Mouse (Mus musculus) bone marrow macrophage, adult 2 months (primary cell): ENCODE data around the gene Arhgap21.

Experiments
- CTCF ChIP-seq: IDR thresholded peaks from 2 replicates; pipeline ENCODE4 v1.5.1; 2012; ENCODE audit warnings: low read depth, mild to moderate bottlenecking, low read length, moderate library complexity
- POLR2A ChIP-seq: IDR thresholded peaks from 2 replicates; pipeline ENCODE4 v1.6.1; 2012; ENCODE audit warnings: mild to moderate bottlenecking, low read depth, low read length, borderline replicate concordance

DNA sequence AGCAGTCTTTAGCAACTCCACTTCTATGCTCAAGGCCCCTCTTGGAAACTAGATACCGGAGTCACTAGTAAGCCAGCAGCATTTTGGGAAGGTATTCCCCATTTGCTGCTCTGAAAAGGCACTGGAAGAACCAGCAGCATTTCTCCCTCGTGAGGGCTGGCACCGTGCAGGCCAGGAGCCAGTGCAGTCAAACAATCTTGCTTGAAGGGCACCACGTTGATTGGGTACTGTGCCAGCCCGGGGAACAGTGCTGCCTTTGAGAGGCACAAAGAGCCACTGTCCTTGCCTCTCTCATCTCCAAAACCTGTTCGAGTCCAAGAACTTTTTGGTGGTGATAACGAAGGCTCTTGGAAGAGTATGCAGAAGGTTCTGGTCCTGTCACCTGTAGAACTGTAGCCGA, 33.9 kb upstream of the Arhgap21 start:
- TF ChIP-seq CTCF (no peak), POLR2A (no peak)
